Mouse (Mus musculus) CH12.LX (cell line): ENCODE measurements at regions not wholly inside any gene's neighbourhood (a gene's known extent, or its start where the extent isn't known, plus 50 kb on each side); places are given as distances from the start of the nearest gene placed in this dataset.

Experiments
- CTCF ChIP-seq, 2 experiments: IDR thresholded peaks in 1 of 2; conservative IDR thresholded peaks in 1 of 2; 2 replicates each; pipeline ENCODE4 v1.5.1; 2011 to 2012; ENCODE audit warnings: low read depth in 2 of 2, low read length in 2 of 2, improper control_type of control experiment in 1 of 2, inconsistent platforms in 1 of 2, mild to moderate bottlenecking in 1 of 2, moderate library complexity in 1 of 2
- EP300 ChIP-seq: IDR thresholded peaks from 2 replicates; pipeline ENCODE4 v1.6.1; 2011; ENCODE audit warnings: low read length, improper control_type of control experiment
- JUND ChIP-seq: conservative IDR thresholded peaks from 2 replicates; pipeline ENCODE4 v1.6.1; 2011; ENCODE audit warnings: low read depth, low read length, improper control_type of control experiment
- POLR2A ChIP-seq: IDR thresholded peaks from 2 replicates; pipeline ENCODE4 v1.6.1; 2011; ENCODE audit warnings: low read depth, mild to moderate bottlenecking, improper control_type of control experiment, low read length
- POLR2AphosphoS2 ChIP-seq: IDR thresholded peaks from 2 replicates; pipeline ENCODE4 v1.6.1; 2011; ENCODE audit warnings: low read depth, low read length, improper control_type of control experiment
- SIN3A ChIP-seq: IDR thresholded peaks from 2 replicates; pipeline ENCODE4 v1.6.1; 2012; ENCODE audit warnings: low read length, improper control_type of control experiment, inconsistent platforms

GRCm38 (mm10) chr7:70823020-70823419 is 456.5 kb upstream of the Nr2f2 start:
- no peak for TF ChIP-seq CTCF (conservative IDR thresholded peaks at IDR 0.05 in 1 of 2, IDR thresholded peaks at IDR 0.05 in 1 of 2; ENCODE audit: low read depth in 2 of 2, low read length in 2 of 2)
- TF ChIP-seq POLR2AphosphoS2 = no peak
- TF ChIP-seq POLR2A = no peak
- TF ChIP-seq JUND = no peak
- no peak for TF ChIP-seq EP300
- no peak for TF ChIP-seq SIN3A
